Mouse (Mus musculus) MEL (cell line): ENCODE data around the gene Gtpbp4. TPM values are rescaled to one million over a fixed set of nuclear protein-coding genes. Genes with fewer than 3 reads are reported as not detected.

Experiments
- DNase-seq: peaks from one replicate; pipeline ENCODE4 v3.0.0; 2011; ENCODE audit warnings: low read depth, low spot score
- H3K27ac ChIP-seq: 2 replicates; pipeline ENCODE4 v1.5.1; 2012; ENCODE audit warnings: low read depth, mild to moderate bottlenecking, control low read depth, low read length, moderate library complexity; ENCODE audit not compliant: control insufficient read depth
- H3K27me3 ChIP-seq, 2 experiments: fragments of 150-350 bp in 1 of 2; sonication (generic) in 1 of 2; 2 replicates each; pipeline ENCODE4 v1.6.1; 2012; ENCODE audit warnings: low read length in 2 of 2, mild to moderate bottlenecking in 2 of 2, improper control_type of control experiment in 1 of 2, moderate library complexity in 1 of 2; ENCODE audit not compliant: insufficient read depth in 2 of 2, control insufficient read depth in 1 of 2
- H3K36me3 ChIP-seq, 2 experiments: 2 replicates each; pipeline ENCODE4 v1.6.1; 2012 to 2014; ENCODE audit warnings: low read length in 2 of 2, improper control_type of control experiment in 1 of 2, inconsistent platforms in 1 of 2, mild to moderate bottlenecking in 1 of 2; ENCODE audit not compliant: insufficient read depth in 2 of 2, control insufficient read depth in 1 of 2
- H3K4me1 ChIP-seq, 2 experiments: fragments of 150-350 bp in 1 of 2; sonication (generic) in 1 of 2; 2 replicates each; pipeline ENCODE4 v1.6.1; 2012; ENCODE audit warnings: low read length in 2 of 2, improper control_type of control experiment in 1 of 2, mild to moderate bottlenecking in 1 of 2; ENCODE audit not compliant: insufficient read depth in 2 of 2, control insufficient read depth in 1 of 2
- H3K4me3 ChIP-seq, 2 experiments: fragments of 150-350 bp in 1 of 2; sonication (generic) in 1 of 2; 2 replicates each; pipeline ENCODE4 v1.5.1; 2012; ENCODE audit warnings: low read depth in 2 of 2, low read length in 2 of 2, mild to moderate bottlenecking in 2 of 2, moderate library complexity in 2 of 2, control low read depth in 1 of 2, improper control_type of control experiment in 1 of 2; ENCODE audit not compliant: control insufficient read depth in 1 of 2, insufficient read depth in 1 of 2
- H3K79me2 ChIP-seq: 2 replicates; pipeline ENCODE4 v1.6.1; 2012; ENCODE audit warnings: mild to moderate bottlenecking, low read length, moderate library complexity; ENCODE audit not compliant: control insufficient read depth, poor library complexity, insufficient read depth
- H3K9ac ChIP-seq: 2 replicates; pipeline ENCODE4 v1.6.1; 2012; ENCODE audit warnings: low read depth, mild to moderate bottlenecking, control low read depth, low read length, moderate library complexity; ENCODE audit not compliant: control insufficient read depth, poor library complexity, severe bottlenecking
- H3K9me3 ChIP-seq: fragments of 150-350 bp; sonication (generic); replicated peaks from 2 replicates; pipeline ENCODE4 v1.6.1; 2012; ENCODE audit warnings: mild to moderate bottlenecking, low read length, improper control_type of control experiment, moderate library complexity; ENCODE audit not compliant: insufficient read depth
- CHD2 ChIP-seq: IDR thresholded peaks from 2 replicates; pipeline ENCODE4 v1.6.1; 2011; ENCODE audit warnings: low read length, improper control_type of control experiment
- CTCF ChIP-seq, 3 experiments: IDR thresholded peaks in 2 of 3; conservative IDR thresholded peaks in 1 of 3; 2 replicates each; pipeline ENCODE4 v1.5.1; 2011 to 2012; ENCODE audit warnings: low read length in 3 of 3, low read depth in 2 of 3, mild to moderate bottlenecking in 2 of 3, improper control_type of control experiment in 1 of 3, inconsistent platforms in 1 of 3, mixed read lengths in 1 of 3, moderate library complexity in 1 of 3; ENCODE audit not compliant: control insufficient read depth in 1 of 3, insufficient read depth in 1 of 3, poor library complexity in 1 of 3, severe bottlenecking in 1 of 3
- E2F4 ChIP-seq: IDR thresholded peaks from 2 replicates; pipeline ENCODE4 v1.6.1; 2011; ENCODE audit warnings: low read depth, low read length, improper control_type of control experiment, borderline replicate concordance
- EP300 ChIP-seq, 2 experiments: IDR thresholded peaks; 2 replicates each; pipeline ENCODE4 v1.6.1; 2011; ENCODE audit warnings: improper control_type of control experiment in 2 of 2, low read length in 2 of 2, low read depth in 1 of 2, mild to moderate bottlenecking in 1 of 2
- ETS1 ChIP-seq: IDR thresholded peaks from 2 replicates; pipeline ENCODE4 v1.6.1; 2012; ENCODE audit warnings: low read depth, mild to moderate bottlenecking, inconsistent platforms, low read length, improper control_type of control experiment, moderate library complexity
- GATA1 ChIP-seq: IDR thresholded peaks from 2 replicates; pipeline ENCODE4 v1.6.1; 2011; ENCODE audit warnings: low read depth, low read length, improper control_type of control experiment
- MAZ ChIP-seq: IDR thresholded peaks from 2 replicates; pipeline ENCODE4 v1.6.1; 2012; ENCODE audit warnings: low read depth, mild to moderate bottlenecking, inconsistent platforms, low read length, improper control_type of control experiment
- MEF2A ChIP-seq: IDR thresholded peaks from 2 replicates; pipeline ENCODE4 v1.6.1; 2014; ENCODE audit warnings: low read depth, mild to moderate bottlenecking, inconsistent platforms, low read length, improper control_type of control experiment; ENCODE audit not compliant: poor library complexity, insufficient replicate concordance, severe bottlenecking; ENCODE audit errors: extremely low read depth
- MYC ChIP-seq: IDR thresholded peaks from 2 replicates; pipeline ENCODE4 v1.6.1; 2011; ENCODE audit warnings: low read depth, mild to moderate bottlenecking, low read length, improper control_type of control experiment, moderate library complexity
- NRF1 ChIP-seq: IDR thresholded peaks from 2 replicates; pipeline ENCODE4 v1.6.1; 2014; ENCODE audit warnings: low read depth, mild to moderate bottlenecking, inconsistent platforms, low read length, improper control_type of control experiment, moderate library complexity; ENCODE audit not compliant: poor library complexity, insufficient read depth, severe bottlenecking
- POLR2A ChIP-seq, 2 experiments: IDR thresholded peaks; 2 replicates each; pipeline ENCODE4 v1.6.1; 2011 to 2012; ENCODE audit warnings: low read length in 2 of 2, mild to moderate bottlenecking in 2 of 2, control low read depth in 1 of 2, improper control_type of control experiment in 1 of 2, low read depth in 1 of 2, moderate library complexity in 1 of 2; ENCODE audit not compliant: control insufficient read depth in 1 of 2, insufficient read depth in 1 of 2, poor library complexity in 1 of 2
- RCOR1 ChIP-seq: IDR thresholded peaks from 2 replicates; pipeline ENCODE4 v1.6.1; 2012; ENCODE audit warnings: low read depth, mild to moderate bottlenecking, inconsistent platforms, low read length, improper control_type of control experiment
- SMC3 ChIP-seq: IDR thresholded peaks from 2 replicates; pipeline ENCODE4 v1.6.1; 2011; ENCODE audit warnings: low read depth, low read length, improper control_type of control experiment
- TAL1 ChIP-seq: IDR thresholded peaks from 2 replicates; pipeline ENCODE4 v1.6.1; 2012; ENCODE audit warnings: mild to moderate bottlenecking, inconsistent platforms, low read length, moderate library complexity, mixed read lengths
- UBTF ChIP-seq: IDR thresholded peaks from 2 replicates; pipeline ENCODE4 v1.6.1; 2012; ENCODE audit warnings: low read depth, mild to moderate bottlenecking, inconsistent platforms, low read length, improper control_type of control experiment, moderate library complexity, borderline replicate concordance; ENCODE audit not compliant: insufficient read depth
- USF2 ChIP-seq, 2 experiments: IDR thresholded peaks; 2 replicates each; pipeline ENCODE4 v1.6.1; 2011 to 2012; ENCODE audit warnings: improper control_type of control experiment in 2 of 2, low read length in 2 of 2, borderline replicate concordance in 1 of 2, inconsistent platforms in 1 of 2, low read depth in 1 of 2, mild to moderate bottlenecking in 1 of 2; ENCODE audit not compliant: insufficient read depth in 1 of 2
- ZC3H11A ChIP-seq: IDR thresholded peaks from 2 replicates; pipeline ENCODE4 v1.6.1; 2012; ENCODE audit warnings: low read depth, mild to moderate bottlenecking, inconsistent platforms, low read length, improper control_type of control experiment
- ZMIZ1 ChIP-seq: IDR thresholded peaks from 2 replicates; pipeline ENCODE4 v1.6.1; 2012; ENCODE audit warnings: low read depth, mild to moderate bottlenecking, inconsistent platforms, low read length, improper control_type of control experiment, moderate library complexity
- polyA plus RNA-seq, 2 experiments: library from polyadenylated mRNA; stranded (reverse) in 1 of 2; unstranded in 1 of 2; fragments of >175 nt in 1 of 2; fragments of >200 nt in 1 of 2; gene quantifications; 2 replicates each; pipeline versions ENCODE4 v1.2.1 to v1.2.4; 2012; ENCODE audit warnings: low replicate concordance in 2 of 2, low read depth in 1 of 2; ENCODE audit not compliant: insufficient read length in 2 of 2, insufficient read depth in 1 of 2, missing spikeins in 1 of 2
- total RNA-seq: library from RNA; depleted of rRNA; stranded (reverse); fragments of 300-350 nt; gene quantifications from 2 replicates; pipeline ENCODE4 v1.2.3, GENCODE M21; 2012

Gtpbp4 gene
- total and polyA plus RNA-seq, 3 experiments: 121 to 172 (median 154) TPM

GRCm38 (mm10) chr13:8995159-8995989 is 509 bp downstream of the Gtpbp4 start (continued):
- TF ChIP-seq RCOR1 (no peak), UBTF (no peak), TAL1 (no peak)

GRCm38 (mm10) chr13:8992231-8992630 is 3.7 kb downstream of the Gtpbp4 start:
- TF ChIP-seq MAZ: no peak
- TF ChIP-seq POLR2A (IDR thresholded peaks at IDR 0.05; ENCODE audit: control insufficient read depth in 1 of 2, insufficient read depth in 1 of 2, low read depth in 1 of 2, low read length in 2 of 2, poor library complexity in 1 of 2): no peak
- no peak for TF ChIP-seq USF2 (IDR thresholded peaks at IDR 0.05; ENCODE audit: borderline replicate concordance in 1 of 2, insufficient read depth in 1 of 2, low read depth in 1 of 2, low read length in 2 of 2)
- no peak for TF ChIP-seq CHD2
- TF ChIP-seq MEF2A: no peak
- no peak for TF ChIP-seq ZMIZ1
- TF ChIP-seq SMC3: no peak
- no peak for TF ChIP-seq CTCF (IDR thresholded peaks at IDR 0.05 in 2 of 3, conservative IDR thresholded peaks at IDR 0.05 in 1 of 3; ENCODE audit: control insufficient read depth in 1 of 3, insufficient read depth in 1 of 3, low read depth in 2 of 3, low read length in 3 of 3, poor library complexity in 1 of 3, severe bottlenecking in 1 of 3)
- no peak for TF ChIP-seq NRF1
- no peak for TF ChIP-seq ZC3H11A
- no peak for TF ChIP-seq E2F4
- Histone ChIP-seq H3K79me2 (peaks cover 52% of the 10 kb centered on the region), H3K27me3 (no peaks in the 10 kb centered on the region), H3K4me3 (no peak overlapping the region), H3K9me3 (no peaks in the 10 kb centered on the region), H3K4me1 (peaks cover 7 to 10% of the 10 kb centered on the region in 2 experiments), H3K9ac (no peak overlapping the region), H3K27ac (no peak overlapping the region), H3K36me3 (peaks cover 19 to 31% of the 10 kb centered on the region in 2 experiments)
- DNase-seq: no peak

- Histone ChIP-seq H3K9ac (no peak overlapping the region), H3K9me3 (no peaks in the 10 kb centered on the region), H3K36me3 (peaks cover 20 to 46% of the 10 kb centered on the region in 2 experiments), H3K79me2 (0 out of 2 replicates have a peak, but pooled peaks cover 1% of the 10 kb centered on the region), H3K4me3 (no peak overlapping the region), H3K4me1 (peaks cover 2 to 14% of the 10 kb centered on the region in 2 experiments), H3K27me3 (no peaks in the 10 kb centered on the region), H3K27ac (peak overlapping the region; percentile 51; the same call in 1 of the 2 replicates)
- TF ChIP-seq GATA1 (peak; percentile 10; the same call in 1 of the 2 replicates), TAL1 (0 out of 2 replicates have a peak, but pooled peaks have one; percentile 9), ETS1 (no peak), MYC (0 out of 2 replicates have a peak, but pooled peaks have one; percentile 39), EP300 (IDR thresholded peaks at IDR 0.05; ENCODE audit: low read depth in 1 of 2, low read length in 2 of 2) (peak; percentile 52 to 55), POLR2A (IDR thresholded peaks at IDR 0.05; ENCODE audit: control insufficient read depth in 1 of 2, insufficient read depth in 1 of 2, low read depth in 1 of 2, low read length in 2 of 2, poor library complexity in 1 of 2) (no peak)
- peak; percentile 64 for DNase-seq
Observed at GRCm38 (mm10) chr13:8972972-8973371, 22.9 kb downstream of the Gtpbp4 start.
